Mouse (Mus musculus) left cerebral cortex, postnatal 36 days (tissue): ENCODE results near the gene Ppp1r1a. TPM values are rescaled to one million over a fixed set of nuclear protein-coding genes. Genes with fewer than 3 reads are reported as not detected.
A peak's percentile ranks its signal among the peaks of the same experiment; 100 is the strongest.

Experiments
- DNase-seq, 2 experiments: peaks; one replicate each; pipeline ENCODE4 v3.0.0; 2021 to 2022; ENCODE audit warnings: low spot score in 2 of 2, mixed read lengths in 1 of 2
- intact Hi-C: fragments of 180-260 bp; cut with DNase I; formaldehyde crosslinking; loops from one replicate; pipeline ENCODE4 v1.15.1; 2025
- total RNA-seq, 2 experiments: library from RNA; stranded (reverse); gene quantifications; 2 replicates each; pipeline ENCODE4 v1.2.3; 2021

The Ppp1r1a gene
- total RNA-seq = 100 to 1,000 TPM; 148 to 164 TPM

GRCm38 (mm10) chr15:103537822-103538213, at the start of gene Ppp1r1a:
Ppp1r1a (minus strand) TSS chr15:103538003.
- intact Hi-C loops = no loop called here
- DNase-seq = peak; percentile 76 to 79

- no peak for DNase-seq
- intact Hi-C loops = no loop called here
Measured at GRCm38 (mm10) chr15:103585876-103586275, 48.1 kb upstream of the Ppp1r1a start.

GRCm38 (mm10) chr15:103564981-103565380, 27.2 kb upstream of the Ppp1r1a start, which contains the start of gene Glycam1:
Glycam1 (minus strand) TSS chr15:103565081.
- intact Hi-C loops = no loop called here
- DNase-seq = no peak

DNA sequence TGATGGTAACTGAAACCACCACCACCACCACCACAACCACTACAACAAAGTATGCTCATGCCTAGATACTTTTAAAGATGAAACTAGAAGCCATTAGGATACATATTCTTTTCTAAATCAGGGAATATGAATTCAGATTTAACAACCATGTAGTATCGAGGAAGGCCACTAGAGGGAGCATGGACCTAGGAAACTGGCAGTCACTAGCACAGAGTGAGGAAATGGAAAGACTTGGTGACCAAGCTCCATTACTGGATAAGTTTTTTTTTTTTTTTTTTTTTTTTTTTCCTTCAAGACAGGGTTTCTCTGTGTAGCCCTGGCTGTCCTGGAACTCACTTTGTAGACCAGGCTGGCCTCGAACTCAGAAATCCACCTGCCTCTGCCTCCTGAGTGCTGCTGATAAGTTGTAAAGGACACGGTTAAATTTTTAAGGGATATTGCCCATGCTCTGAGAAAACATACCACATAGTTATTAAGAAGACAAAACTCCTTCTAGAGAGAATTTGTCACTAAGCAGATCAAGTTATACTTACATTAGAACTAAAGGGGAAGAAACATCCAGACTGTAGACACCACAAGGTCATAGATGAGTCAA, 14.4 kb upstream of the Ppp1r1a start:
- no peak for DNase-seq
- intact Hi-C loops = no loop called here

DNA sequence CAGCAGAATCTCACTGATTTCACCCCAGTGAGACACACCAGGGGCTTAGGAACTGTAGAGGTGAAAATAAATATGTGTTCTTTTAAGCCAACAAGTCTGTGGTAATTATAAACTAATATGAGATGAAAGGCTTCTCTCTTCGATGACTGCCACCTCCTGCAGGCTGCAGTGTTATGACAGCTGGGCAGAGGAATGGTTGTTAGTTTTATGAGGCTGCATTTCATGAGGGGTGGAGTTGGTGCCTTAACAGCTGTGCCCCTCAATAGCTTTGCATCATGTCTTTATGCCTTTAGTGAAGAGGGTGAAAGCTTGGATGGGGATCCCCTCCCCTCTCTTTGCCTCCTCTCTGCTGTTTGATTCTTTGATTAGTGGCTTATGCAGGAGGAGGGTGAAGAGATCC, 13.2 kb upstream of the Ppp1r1a start:
- no peak for DNase-seq
- intact Hi-C loops = no loop called here

DNA sequence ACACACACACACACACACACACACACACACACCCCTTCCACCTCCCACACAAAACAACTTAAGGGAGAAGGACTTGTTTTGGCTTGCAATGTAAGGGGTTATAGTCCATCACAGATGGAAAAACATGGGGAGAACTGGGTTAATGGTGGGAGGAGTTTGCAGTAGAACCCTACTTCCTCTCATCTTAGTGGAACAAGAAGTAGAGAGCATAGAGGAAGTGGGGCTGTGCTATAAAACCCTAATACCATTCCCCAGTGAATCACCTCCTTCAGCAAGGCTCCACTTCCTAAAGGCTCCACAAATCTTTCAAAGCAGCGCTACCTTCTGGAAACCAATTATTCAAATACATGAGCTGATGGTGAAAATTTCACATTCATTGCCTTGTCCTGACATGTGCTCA, 11.7 kb upstream of the Ppp1r1a start:
- intact Hi-C loops = no loop called here
- DNase-seq = no peak

- intact Hi-C loops = no loop called here
- no peak for DNase-seq
Measured at GRCm38 (mm10) chr15:103547983-103548382, 10.2 kb upstream of the Ppp1r1a start.

- DNase-seq = no peak
- intact Hi-C loops = no loop called here
Measured at GRCm38 (mm10) chr15:103542526-103542925, 4.7 kb upstream of the Ppp1r1a start.

- intact Hi-C loops = no loop called here
- peak in 1 of 2 experiments; percentile 2 for DNase-seq
Measured at GRCm38 (mm10) chr15:103540646-103541045, 2.8 kb upstream of the Ppp1r1a start.

DNA sequence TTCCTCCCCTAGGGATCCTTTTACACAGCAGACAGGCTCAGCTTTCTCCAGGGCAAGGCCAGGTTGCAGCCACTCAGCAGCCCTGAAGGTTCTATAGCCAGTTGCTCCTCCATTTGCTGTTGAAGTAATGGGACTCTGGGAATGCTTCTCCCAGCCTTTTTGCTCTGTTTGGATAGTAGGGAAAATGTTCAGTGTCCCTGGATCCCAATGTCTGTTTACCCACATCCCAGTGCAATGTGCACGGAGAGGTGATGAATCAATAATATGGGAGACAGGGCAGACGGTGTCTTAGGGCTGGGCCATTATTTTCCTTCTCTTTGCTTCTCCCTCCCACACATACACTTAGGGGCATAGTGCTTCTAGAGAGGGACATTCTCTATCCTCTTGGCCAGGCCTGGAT, 1.5 kb upstream of the Ppp1r1a start:
- intact Hi-C loops = no loop called here
- DNase-seq = peak in 1 of 2 experiments; percentile 2

GRCm38 (mm10) chr15:103537011-103537821, 587 bp downstream of the Ppp1r1a start:
- intact Hi-C loops = no loop called here
- DNase-seq = peak; percentile 68 to 74

DNA sequence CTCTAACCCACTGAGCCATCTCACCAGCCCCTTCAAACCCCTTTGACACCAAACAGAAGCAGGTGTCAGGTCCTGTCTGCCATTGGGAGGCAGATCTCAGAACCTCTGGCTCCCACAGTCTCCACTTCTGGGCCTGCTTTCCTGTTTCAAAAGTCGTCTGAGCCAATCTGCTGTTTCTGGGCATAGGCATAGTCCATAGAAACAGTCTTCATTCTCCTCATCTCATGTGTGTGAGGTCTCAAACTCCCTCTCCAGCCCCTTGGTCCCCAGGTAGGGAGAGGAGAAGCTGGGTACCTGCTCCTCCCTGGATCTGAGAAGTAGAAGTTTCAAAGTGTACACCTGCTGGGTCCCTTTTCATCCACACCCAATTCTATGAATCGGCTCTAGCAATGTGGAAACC, 1.3 kb downstream of the Ppp1r1a start:
- intact Hi-C loops = no loop called here
- no peak for DNase-seq

- peak in 1 of 2 experiments; percentile 11 for DNase-seq
- intact Hi-C loops = no loop called here
Measured at GRCm38 (mm10) chr15:103535786-103536185, 2.0 kb downstream of the Ppp1r1a start.

- no peak for DNase-seq
- intact Hi-C loops = no loop called here
Measured at GRCm38 (mm10) chr15:103535030-103535429, 2.8 kb downstream of the Ppp1r1a start.

- intact Hi-C loops = loop anchor here (5.0 kb wide), 1 partner anchor 52 kb away; no protein-coding TSS in a partner anchor
- DNase-seq = no peak
Measured at GRCm38 (mm10) chr15:103534054-103534620, 3.7 kb downstream of the Ppp1r1a start.

DNA sequence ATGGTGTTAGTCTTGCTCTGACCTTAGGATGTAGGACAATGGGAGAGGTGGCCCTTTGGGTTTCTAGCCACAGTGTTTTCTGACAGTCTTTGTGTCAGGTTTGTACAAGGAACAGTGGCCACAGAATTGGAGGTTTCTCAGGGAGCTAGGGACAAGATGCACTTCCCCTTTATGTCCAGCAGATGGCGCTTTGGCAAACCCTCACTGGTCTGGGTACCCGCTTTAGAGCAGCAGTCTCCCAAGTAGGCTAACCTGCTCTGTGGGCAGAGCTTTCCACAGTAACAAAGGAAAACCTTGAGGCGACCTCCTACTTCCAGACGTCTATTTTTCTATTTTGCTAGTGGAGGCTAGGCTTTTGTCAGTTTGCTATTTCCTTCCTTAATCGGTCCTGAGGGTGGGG, 7.4 kb downstream of the Ppp1r1a start:
- intact Hi-C loops = loop anchor here (5.0 kb wide), 1 partner anchor 48 kb away; no protein-coding TSS in a partner anchor
- DNase-seq = peak; percentile 67 to 71

DNA sequence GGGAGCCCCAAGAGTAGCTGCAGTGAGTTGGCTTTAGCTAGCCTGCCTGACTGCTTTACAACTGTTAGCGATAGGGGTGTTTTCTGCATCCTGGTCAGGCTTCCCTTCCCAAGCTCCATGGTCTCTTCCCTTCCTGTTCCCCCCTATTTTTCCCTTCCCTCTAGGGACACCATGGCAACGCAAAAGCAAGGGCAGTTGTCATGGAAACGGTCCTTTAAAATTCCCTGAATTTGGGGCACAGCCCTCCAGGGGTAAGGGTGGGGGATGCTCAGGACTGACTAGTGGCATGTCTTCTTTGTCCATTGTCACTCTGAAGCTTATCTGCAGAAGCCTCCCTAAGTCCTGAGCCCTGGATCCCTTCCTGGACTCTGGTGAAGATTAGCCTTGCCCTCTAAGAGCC, 14.6 kb downstream of the Ppp1r1a start:
- no peak for DNase-seq
- intact Hi-C loops = no loop called here

DNA sequence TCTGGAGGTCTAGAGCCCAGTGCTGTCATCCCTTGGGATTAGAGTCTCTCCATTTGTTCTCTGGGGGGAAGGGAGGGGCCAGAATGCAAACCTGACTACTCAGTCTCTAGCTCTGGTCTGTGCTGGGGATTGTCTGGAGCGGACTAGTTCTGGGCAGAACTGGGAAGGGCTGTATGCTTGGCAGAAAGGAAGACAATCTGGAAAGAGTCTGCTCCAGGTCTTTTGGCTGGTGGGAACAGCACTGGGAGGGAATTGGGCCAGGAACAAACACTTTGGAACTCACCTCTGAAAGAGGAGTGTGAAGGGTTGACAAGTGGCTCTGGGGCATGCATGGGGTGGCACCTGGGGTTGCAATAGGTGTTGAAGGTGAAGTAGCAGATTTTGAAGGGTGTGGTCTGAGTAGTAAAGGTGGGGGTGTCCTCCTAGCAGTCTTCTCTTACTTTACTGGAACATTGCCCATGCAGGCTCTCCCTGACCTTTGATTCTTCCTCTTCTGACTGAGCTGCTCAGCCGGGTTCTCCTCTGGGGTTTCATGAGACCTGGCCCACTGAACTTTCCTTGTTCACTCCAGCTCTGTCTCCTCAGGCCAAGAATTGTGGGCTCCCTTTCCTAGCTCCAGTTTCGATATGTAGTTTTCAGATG, 15.2 kb downstream of the Ppp1r1a start:
- intact Hi-C loops = no loop called here
- DNase-seq = no peak

DNA sequence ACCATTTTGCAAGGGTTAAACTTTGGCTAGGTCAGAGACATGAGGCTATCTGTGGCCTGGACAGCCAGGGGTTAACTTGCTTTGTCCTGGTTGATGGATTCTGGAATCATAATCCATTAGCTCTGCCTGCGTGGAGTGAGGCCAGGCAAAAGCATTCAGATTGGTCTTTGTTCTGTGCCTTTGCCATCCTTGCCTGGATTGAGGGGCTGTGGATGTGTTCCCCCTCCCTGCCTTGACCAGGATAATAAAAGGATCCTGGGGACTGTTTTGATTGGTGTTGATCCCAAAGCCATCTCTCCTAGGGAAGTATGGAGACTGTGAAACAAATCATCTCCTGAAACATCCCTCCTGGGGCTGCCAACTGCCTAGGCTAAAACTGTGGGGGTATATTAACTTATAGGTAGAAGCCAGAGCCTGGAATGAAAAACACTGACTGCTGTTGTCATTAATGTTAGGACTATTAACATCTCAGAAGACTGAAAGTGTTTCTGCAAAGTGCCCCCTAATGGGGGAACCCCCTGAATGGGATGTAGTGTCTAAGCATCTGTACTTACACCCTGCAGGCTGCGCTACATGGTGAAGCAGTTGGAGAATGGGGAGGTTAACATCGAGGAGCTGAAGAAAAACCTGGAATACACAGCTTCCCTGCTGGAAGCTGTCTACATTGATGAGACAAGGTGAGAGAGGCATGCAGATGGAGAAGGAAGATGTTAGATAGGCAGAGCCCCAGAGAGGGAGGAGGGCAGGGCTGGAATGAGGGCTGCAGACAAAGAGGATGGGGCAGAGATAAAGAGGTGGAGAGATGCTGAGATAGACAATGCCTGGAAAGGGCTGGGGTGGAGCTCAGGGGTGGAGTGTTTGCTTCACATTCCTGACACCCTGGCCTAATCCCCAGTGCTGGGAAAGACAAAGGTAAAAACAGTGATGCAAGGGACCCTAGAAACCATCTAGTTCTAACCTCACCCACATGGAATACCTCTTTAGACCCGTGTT, 18.1 kb downstream of the Ppp1r1a start:
- no peak for DNase-seq

More for the DNA sequence above, 18.1 kb downstream of the Ppp1r1a start:
- intact Hi-C loops = no loop called here
